Mouse (Mus musculus) liver, embryonic 11.5 days (tissue): ENCODE data around the gene Sppl3. TPM values are rescaled to one million over a fixed set of nuclear protein-coding genes. Genes with fewer than 3 reads are reported as not detected.
"Not testable (repeated sequence)": the region's sequence is repeated elsewhere in the genome, so short reads cannot be mapped to it uniquely, and the experiment has no call there.

Experiments
- ATAC-seq: fragments of 200-750 bp; cut with Nextera tagmentation; replicated peaks from 2 replicates; pipeline ENCODE4 v1.8.0; 2017; ENCODE audit warnings: moderate number of reproducible peaks, mild to moderate bottlenecking, moderate TSS enrichment, moderate library complexity; ENCODE audit not compliant: low FRiP score
- DNase-seq: peaks from one replicate; pipeline ENCODE4 v3.0.0-alpha.2; 2017; ENCODE audit warnings: low spot score
- H3K27ac ChIP-seq: fragments of 300-500 bp; sonication (generic); 2 replicates; pipeline ENCODE4 v1.5.1; 2014; ENCODE audit warnings: mild to moderate bottlenecking, low read depth, low read length, control low read depth
- H3K27me3 ChIP-seq: fragments of 300-500 bp; sonication (generic); replicated peaks from 2 replicates; pipeline ENCODE4 v1.6.1; 2014; ENCODE audit warnings: low read length, mixed read lengths; ENCODE audit not compliant: control insufficient read depth, insufficient read depth
- H3K36me3 ChIP-seq: fragments of 300-500 bp; sonication (generic); 2 replicates; pipeline ENCODE4 v1.6.1; 2014; ENCODE audit warnings: mild to moderate bottlenecking, low read length, moderate library complexity, mixed read lengths; ENCODE audit not compliant: control insufficient read depth, insufficient read depth
- H3K4me1 ChIP-seq: fragments of 300-500 bp; sonication (generic); replicated peaks from 2 replicates; pipeline ENCODE4 v1.6.1; 2014; ENCODE audit warnings: low read length, mixed read lengths; ENCODE audit not compliant: control insufficient read depth, insufficient read depth
- H3K4me2 ChIP-seq: fragments of 300-500 bp; sonication (generic); 2 replicates; pipeline ENCODE4 v1.6.1; 2014; ENCODE audit warnings: mild to moderate bottlenecking, control low read depth, moderate library complexity
- H3K4me3 ChIP-seq: fragments of 300-500 bp; sonication (generic); 2 replicates; pipeline ENCODE4 v1.5.1; 2014; ENCODE audit warnings: low read depth, low read length, control low read depth
- H3K9ac ChIP-seq: fragments of 300-500 bp; sonication (generic); 2 replicates; pipeline ENCODE4 v1.6.1; 2014; ENCODE audit warnings: low read depth, low read length, control low read depth
- H3K9me3 ChIP-seq: fragments of 300-500 bp; sonication (generic); 2 replicates; pipeline ENCODE4 v1.6.1; 2016; ENCODE audit warnings: low read length, inconsistent platforms, mixed read lengths; ENCODE audit not compliant: control insufficient read depth
- WGBS: fragments of 180-500 bp; shearing (Covaris S2); extraction: QIAGEN DNeasy Blood & Tissue Kit; methylation state at CpG from one replicate; pipeline ENCODE4 v1.1.7; 2014; 5-methylcytosine and 5-hydroxymethylcytosine counted together
- polyA plus RNA-seq: library from polyadenylated mRNA; unstranded; fragments of >200 nt; fragmentation: Nextera tagmentation; extraction: Ambion mirVana; gene quantifications from 2 replicates; pipeline ENCODE4 v1.2.1, GENCODE M21; 2014

Gene Sppl3
- polyA plus RNA-seq, 1 experiment from 2014 or later, result 17.6 TPM

DNA sequence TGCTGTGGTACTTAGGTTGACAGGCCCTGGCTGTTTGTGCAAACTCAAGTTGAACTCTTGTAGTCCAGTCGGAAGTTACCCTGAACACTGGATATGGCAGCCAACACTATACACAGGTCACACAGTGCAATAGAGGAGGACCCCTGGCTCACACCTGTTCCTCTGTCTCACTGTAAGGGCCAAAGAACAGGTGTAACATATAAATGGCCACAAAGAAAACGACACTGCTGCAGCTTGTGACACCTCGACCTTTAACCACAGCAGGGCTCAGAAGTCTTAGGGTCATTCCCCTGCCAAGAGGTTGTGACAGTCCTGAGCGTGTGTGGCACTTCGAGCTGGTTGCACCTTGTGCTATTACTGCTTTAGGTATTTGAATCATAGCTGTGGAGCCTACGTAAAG is 89.5 kb downstream of the Sppl3 start:
- Histone ChIP-seq H3K36me3 (peaks cover 36% of the 10 kb centered on the region), H3K9me3 (no peaks in the 10 kb centered on the region), H3K9ac (no peak overlapping the region), H3K4me2 (no peak overlapping the region), H3K27ac (no peak overlapping the region), H3K4me3 (no peak overlapping the region), H3K4me1 (no peaks in the 10 kb centered on the region), H3K27me3 (no peaks in the 10 kb centered on the region)
- no peak for DNase-seq
- WGBS, result 81% methylated on average over 6 of the region's 6 CpGs
- ATAC-seq, result no peak

GRCm38 (mm10) chr5:115102231-115102630 is 91.3 kb downstream of the Sppl3 start:
- ATAC-seq, result no peak
- DNase-seq, result no peak
- no peak overlapping the region for H3K4me2 ChIP-seq
- WGBS, result 86% methylated on average over 2 of the region's 2 CpGs
- no peak overlapping the region for H3K27ac ChIP-seq
- no peak overlapping the region for H3K9ac ChIP-seq
- H3K9me3 ChIP-seq, result no peaks in the 10 kb centered on the region
- no peak overlapping the region for H3K4me3 ChIP-seq
- no peaks in the 10 kb centered on the region for H3K27me3 ChIP-seq
- H3K4me1 ChIP-seq, result no peaks in the 10 kb centered on the region
- H3K36me3 ChIP-seq, result peaks cover 22% of the 10 kb centered on the region

- not testable (repeated sequence) for H3K27ac ChIP-seq, H3K4me2 ChIP-seq, H3K9me3 ChIP-seq, H3K4me1 ChIP-seq, H3K4me3 ChIP-seq, H3K9ac ChIP-seq, H3K27me3 ChIP-seq, ATAC-seq, DNase-seq
- WGBS, result 94% methylated on average over 23 of the region's 23 CpGs
- peaks cover 18% of the 10 kb centered on the region for H3K36me3 ChIP-seq
Observed at GRCm38 (mm10) chr5:115103253-115103652, 92.3 kb downstream of the Sppl3 start.

DNA sequence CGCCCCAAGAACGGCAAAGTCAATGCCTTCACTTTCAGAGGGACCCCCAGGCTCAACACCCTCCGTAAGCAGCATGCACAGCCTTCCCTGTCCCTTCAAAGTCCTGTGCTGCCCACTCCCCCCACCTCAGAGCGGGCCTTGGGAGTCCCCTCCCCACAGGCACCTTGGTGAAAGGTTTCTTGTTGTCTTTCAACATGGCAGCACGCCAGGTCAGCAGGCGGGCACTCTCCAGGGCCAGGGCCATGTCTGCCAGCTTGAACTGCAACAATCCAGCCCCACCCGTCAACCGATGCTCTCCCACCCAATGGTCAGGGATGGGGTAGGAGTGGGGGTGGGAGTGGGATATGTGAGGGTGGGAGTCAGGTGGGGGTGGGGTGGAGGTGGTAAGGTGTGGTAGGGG is 100.2 kb downstream of the Sppl3 start:
- ATAC-seq (no peak), DNase-seq (no peak)
- Histone ChIP-seq H3K27me3 (no peaks in the 10 kb centered on the region), H3K4me1 (0 out of 2 replicates have a peak, but pooled peaks cover 2% of the 10 kb centered on the region), H3K4me2 (no peak overlapping the region), H3K9ac (no peak overlapping the region), H3K27ac (no peak overlapping the region), H3K36me3 (peaks cover 13% of the 10 kb centered on the region; the same call in 1 of the 2 replicates), H3K4me3 (no peak overlapping the region), H3K9me3 (no peaks in the 10 kb centered on the region)
- 86% methylated on average over 8 of the region's 8 CpGs for WGBS

GRCm38 (mm10) chr5:115113244-115113643 is 102.3 kb downstream of the Sppl3 start:
- H3K4me1 ChIP-seq, result peaks cover 2% of the 10 kb centered on the region; the same call in 1 of the 2 replicates
- H3K27ac ChIP-seq, result no peak overlapping the region
- H3K9ac ChIP-seq, result no peak overlapping the region
- ATAC-seq, result no peak
- DNase-seq, result no peak
- no peak overlapping the region for H3K4me3 ChIP-seq
- no peaks in the 10 kb centered on the region for H3K9me3 ChIP-seq
- peaks cover 23% of the 10 kb centered on the region; the same call in 1 of the 2 replicates for H3K36me3 ChIP-seq
- no peaks in the 10 kb centered on the region for H3K27me3 ChIP-seq
- 94% methylated on average over 12 of the region's 12 CpGs for WGBS
- no peak overlapping the region for H3K4me2 ChIP-seq

DNA sequence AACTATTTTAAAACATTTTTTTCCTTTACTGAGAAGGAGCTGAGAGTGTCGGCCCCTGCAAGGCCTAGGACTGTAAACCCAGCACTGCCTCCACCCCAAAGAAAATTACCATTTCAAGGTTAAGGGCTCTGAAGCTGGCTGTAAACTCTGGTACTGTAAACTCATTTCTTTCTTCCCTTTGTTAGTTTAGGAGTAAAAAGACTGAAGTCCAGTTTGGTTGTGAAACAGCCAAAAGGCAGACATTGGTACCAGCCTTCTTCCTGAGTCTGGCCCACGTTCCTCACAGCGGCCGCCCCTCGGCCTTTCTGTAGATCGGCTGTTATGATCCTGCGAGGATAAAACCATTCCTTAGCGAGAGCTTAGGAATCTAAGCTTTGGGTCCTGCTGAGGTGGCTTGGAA is 103.6 kb downstream of the Sppl3 start:
- Histone ChIP-seq H3K4me3 (no peak overlapping the region), H3K27me3 (no peaks in the 10 kb centered on the region), H3K36me3 (peaks cover 23% of the 10 kb centered on the region; the same call in 1 of the 2 replicates), H3K9ac (no peak overlapping the region), H3K9me3 (no peaks in the 10 kb centered on the region), H3K27ac (no peak overlapping the region), H3K4me1 (peaks cover 2% of the 10 kb centered on the region; the same call in 1 of the 2 replicates), H3K4me2 (no peak overlapping the region)
- DNase-seq (no peak), ATAC-seq (no peak)
- WGBS, result 92% methylated on average over 8 of the region's 8 CpGs

DNA sequence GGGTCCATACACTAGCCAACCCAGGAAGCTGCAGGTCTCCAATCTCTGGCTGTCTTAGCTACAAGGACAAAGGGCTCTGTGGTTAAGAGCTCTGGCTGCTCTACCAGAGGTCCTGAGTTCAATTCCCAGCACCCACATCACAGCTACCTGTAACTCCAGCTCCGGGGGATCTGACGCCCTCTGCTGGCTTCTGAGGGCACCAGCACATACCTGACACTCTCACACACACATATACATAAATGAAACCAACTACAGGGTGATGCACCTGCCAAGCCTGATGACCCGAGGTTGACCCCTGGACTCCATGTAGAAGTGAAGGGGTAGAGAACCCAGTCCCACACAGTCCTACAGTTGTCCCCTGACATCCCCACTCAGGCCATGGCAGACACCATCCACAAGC is 105.5 kb downstream of the Sppl3 start:
- H3K9ac ChIP-seq, result no peak overlapping the region
- H3K36me3 ChIP-seq, result peaks cover 20% of the 10 kb centered on the region; the same call in 1 of the 2 replicates
- H3K4me1 ChIP-seq, result no peaks in the 10 kb centered on the region; the same call in 1 of the 2 replicates
- no peaks in the 10 kb centered on the region for H3K27me3 ChIP-seq
- H3K9me3 ChIP-seq, result no peaks in the 10 kb centered on the region
- no peak for DNase-seq
- H3K27ac ChIP-seq, result no peak overlapping the region
- ATAC-seq, result no peak
- no peak overlapping the region for H3K4me2 ChIP-seq
- no peak overlapping the region for H3K4me3 ChIP-seq
- 72% methylated on average over 3 of the region's 3 CpGs for WGBS

- H3K36me3 ChIP-seq, result peaks cover 19% of the 10 kb centered on the region; the same call in 1 of the 2 replicates
- 92% methylated on average over 13 of the region's 13 CpGs for WGBS
- H3K27me3 ChIP-seq, result no peaks in the 10 kb centered on the region
- no peak overlapping the region for H3K4me2 ChIP-seq
- DNase-seq (no peak), ATAC-seq (no peak)
- no peak overlapping the region for H3K4me3 ChIP-seq
- no peak overlapping the region for H3K9ac ChIP-seq
- no peak overlapping the region for H3K27ac ChIP-seq
- no peaks in the 10 kb centered on the region for H3K9me3 ChIP-seq
- H3K4me1 ChIP-seq, result no peaks in the 10 kb centered on the region; the same call in 1 of the 2 replicates
Observed at GRCm38 (mm10) chr5:115117467-115117866, 106.5 kb downstream of the Sppl3 start.

DNA sequence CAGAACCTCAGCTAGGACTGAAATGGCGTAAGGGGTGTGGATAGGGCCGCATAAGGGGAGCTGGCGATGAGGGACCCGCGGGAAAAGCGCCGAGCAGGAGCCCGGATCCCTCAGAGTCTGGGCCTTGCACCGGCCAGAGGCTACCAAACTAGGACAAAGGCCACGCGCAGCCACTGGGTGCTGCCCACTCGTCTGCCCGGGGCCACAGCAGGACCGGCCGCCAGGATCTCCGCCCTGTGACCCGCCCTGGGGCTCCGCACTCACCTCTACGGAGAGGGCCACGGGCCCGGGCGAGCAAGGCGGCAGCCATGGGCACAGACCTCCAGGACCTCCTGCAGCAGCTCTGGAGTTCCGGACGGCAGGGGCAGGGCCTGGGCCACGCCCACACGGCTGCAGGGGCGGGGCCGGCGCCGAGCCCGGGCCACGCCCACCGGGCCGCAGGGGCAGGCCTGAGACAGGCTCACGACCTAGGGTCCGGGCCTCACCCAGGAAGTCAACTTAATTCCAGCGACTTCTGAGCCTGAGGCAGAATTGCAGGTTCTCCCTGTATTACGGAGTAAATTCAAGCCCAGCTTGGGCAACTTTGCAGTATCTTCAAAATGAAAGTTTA is 108.1 kb downstream of the Sppl3 start, which contains the start of gene Acads:
Gene Acads, minus strand, starts transcription at position 386 of the 610 bp plus-strand sequence.
- Histone ChIP-seq H3K9ac (peak within 1 kb of the TSS; percentile 89), H3K4me2 (peak within 1 kb of the TSS; percentile 94), H3K27me3 (no peaks in the 10 kb centered on the region), H3K4me3 (peak within 1 kb of the TSS; percentile 92), H3K27ac (peak within 1 kb of the TSS; percentile 70), H3K9me3 (no peaks in the 10 kb centered on the region), H3K36me3 (peaks cover 16% of the 10 kb centered on the region; the same call in 1 of the 2 replicates), H3K4me1 (no peaks in the 10 kb centered on the region; the same call in 1 of the 2 replicates)
- peak; percentile 95 for ATAC-seq
- under 1% methylated on average over 39 of the region's 39 CpGs for WGBS
- DNase-seq, result peak; percentile 88
